Mouse (Mus musculus) adipocyte (in vitro differentiated cells): ENCODE results near the gene Fbln7.

Source experiments
- DNase-seq: peaks from one replicate; pipeline ENCODE4 v3.0.0-alpha.2; 2016; ENCODE audit warnings: low spot score

Gene Fbln7

DNA sequence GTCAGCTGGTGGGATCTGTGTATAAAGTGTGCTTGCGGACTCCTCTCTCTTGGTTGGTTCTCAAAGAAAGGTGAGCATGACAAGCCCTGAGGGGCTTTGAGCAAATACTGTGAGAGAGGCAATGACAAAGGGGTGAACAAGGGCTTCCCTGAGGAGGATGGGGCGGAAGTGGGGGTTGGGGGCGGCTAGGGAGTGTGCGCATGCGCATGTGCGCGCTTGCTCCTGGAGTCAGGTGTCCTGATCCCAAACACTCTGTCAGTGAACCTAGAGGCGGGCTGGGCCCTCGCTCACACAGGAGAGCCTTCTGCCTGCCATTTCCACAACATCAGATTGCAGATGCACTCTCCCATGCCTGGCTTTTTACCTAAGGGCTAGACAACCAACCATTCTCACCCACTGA is 9.5 kb downstream of the Fbln7 start:
- DNase-seq, result no peak

GRCm38 (mm10) chr2:128875526-128875925 is 12.7 kb downstream of the Fbln7 start:
- no peak for DNase-seq

DNA sequence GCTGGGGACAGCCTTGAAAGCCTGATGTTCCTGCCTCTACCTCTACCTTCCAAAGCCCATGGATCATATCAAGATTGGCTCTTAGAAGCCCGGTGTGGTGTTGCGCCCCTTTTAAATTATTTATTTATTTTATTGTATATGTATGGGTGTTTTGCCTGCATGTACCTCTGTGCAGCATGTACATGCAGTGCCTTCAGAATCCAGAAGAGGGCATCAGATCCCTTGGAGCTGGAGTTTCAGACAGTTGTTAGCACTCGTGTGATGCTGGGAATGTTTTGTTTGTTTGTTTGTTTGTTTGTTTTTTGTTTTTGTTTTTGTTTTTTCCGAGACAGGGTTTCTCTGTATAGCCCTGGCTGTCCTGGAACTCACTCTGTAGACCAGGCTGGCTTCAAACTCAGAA is 18.5 kb downstream of the Fbln7 start:
- no peak for DNase-seq

GRCm38 (mm10) chr2:128885225-128885811 is 22.5 kb downstream of the Fbln7 start:
- peak; percentile 49 for DNase-seq

GRCm38 (mm10) chr2:128887866-128888550 is 25.2 kb downstream of the Fbln7 start:
- no peak for DNase-seq

DNA sequence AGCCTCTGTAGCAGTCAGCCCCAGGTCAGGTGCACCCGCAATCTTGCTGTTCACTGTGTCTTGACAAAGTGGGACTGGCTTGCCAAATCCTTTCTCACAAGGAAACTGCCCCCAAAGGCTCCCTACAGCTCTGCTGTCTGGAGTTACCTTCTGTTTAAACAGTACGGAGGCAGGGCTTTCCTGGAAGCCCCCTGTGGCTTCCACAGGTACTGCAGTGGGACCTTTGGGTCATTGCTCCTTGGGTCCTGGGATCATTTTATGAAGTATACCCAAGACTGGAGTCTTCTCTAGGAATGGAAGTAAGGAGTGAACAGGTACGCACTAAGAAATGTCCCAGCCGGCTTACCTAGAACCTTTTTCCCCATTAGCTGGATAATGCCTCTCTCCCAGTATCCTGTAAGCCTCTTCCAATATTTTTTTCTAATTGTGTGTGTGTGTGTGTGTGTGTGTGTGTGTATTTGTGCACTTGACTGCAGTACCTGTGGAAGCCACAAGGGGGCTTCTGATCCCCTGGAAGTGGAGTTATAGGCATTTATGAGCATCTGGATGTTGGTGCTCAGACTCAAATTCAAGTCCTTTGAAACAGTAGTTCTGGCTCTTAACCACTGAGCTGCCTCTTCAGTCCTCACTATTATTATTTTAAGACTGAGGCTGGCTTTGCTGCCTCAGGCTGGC is 28.0 kb downstream of the Fbln7 start:
- DNase-seq, result no peak

- DNase-seq, result no peak
Measured at GRCm38 (mm10) chr2:128892180-128892721, 29.5 kb downstream of the Fbln7 start.

GRCm38 (mm10) chr2:128902843-128903242 is 40.1 kb downstream of the Fbln7 start:
- no peak for DNase-seq

DNA sequence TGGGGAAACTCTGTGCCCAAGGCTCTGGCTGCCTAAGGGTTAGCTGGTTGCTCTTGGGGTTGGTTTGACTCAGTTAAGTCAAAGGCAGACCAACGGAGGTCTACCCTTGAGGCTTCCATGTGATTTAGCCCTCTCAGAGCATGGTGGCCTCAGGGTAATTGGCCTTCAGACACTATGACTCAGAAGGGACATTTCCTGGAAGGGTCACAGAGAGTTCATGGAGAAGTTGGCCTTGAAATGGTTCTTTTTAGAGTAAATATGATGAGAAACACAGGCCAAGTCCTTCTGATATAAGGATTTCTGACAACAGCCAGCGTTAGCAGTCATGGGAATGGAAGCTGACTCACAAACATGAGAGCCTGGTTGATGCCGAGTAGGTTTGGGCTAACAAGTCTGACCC is 40.9 kb downstream of the Fbln7 start:
- peak; percentile 41 for DNase-seq

DNA sequence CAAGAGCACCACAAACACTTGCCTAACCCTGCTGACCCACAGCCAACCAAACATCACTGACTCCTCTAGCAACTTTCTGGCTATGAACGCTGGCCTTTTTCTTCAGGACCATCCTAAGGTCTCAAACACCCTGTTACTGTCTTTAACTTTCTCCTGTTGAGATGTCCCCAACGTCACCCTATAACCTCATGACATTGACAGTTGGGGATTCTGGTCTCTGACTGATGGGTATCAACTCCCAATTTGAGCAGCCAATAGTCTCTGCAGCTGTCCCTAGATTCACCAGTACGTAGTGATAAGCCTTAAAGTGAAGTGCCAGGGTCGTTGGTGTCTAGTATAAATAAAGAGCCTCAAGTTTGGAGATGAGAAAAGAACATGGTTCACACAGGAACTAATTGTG is 52.2 kb downstream of the Fbln7 start:
- no peak for DNase-seq

- no peak for DNase-seq
Measured at GRCm38 (mm10) chr2:128916528-128916927, 53.7 kb downstream of the Fbln7 start.

- no peak for DNase-seq
Measured at GRCm38 (mm10) chr2:128924799-128925198, 62.0 kb downstream of the Fbln7 start.

DNA sequence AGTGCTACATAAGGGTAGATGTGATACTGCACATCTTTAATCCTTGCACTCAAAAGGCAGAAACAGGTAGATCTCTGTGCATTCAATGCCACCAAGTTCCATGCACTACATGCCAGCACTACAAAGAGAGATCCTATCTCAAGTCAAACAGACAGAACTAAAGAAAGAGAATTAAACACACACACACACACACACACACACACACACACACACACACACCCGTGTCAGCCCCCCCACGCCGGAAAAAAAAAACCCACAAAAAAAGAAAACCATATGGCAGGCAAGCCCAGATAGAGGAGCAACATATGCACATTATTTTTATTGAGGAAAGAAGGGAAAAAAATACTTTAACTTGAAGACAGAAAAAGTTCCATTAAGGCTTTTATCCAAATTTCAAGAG is 65.7 kb downstream of the Fbln7 start:
- no peak for DNase-seq

DNA sequence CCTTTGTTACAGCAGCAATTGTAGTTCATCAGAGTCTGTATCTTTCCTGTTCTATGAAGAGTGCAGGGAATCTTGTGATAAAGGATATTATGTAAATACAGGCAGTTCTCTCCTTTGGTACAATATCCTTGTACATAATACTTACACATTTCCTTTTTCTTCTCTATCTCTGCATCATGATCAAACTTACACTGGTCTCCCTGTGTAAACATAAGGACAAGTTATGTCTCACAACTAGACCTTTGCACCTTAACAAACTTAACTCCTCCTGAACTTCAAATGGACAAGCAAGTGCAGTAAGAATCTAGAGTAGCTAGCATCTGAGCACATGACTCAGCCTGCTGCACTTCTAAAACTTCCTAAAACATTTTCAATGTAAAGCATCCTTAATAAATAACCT is 67.9 kb downstream of the Fbln7 start:
- DNase-seq, result no peak

- DNase-seq, result peak; percentile 58
Measured at GRCm38 (mm10) chr2:128936256-128936655, 73.5 kb downstream of the Fbln7 start.

DNA sequence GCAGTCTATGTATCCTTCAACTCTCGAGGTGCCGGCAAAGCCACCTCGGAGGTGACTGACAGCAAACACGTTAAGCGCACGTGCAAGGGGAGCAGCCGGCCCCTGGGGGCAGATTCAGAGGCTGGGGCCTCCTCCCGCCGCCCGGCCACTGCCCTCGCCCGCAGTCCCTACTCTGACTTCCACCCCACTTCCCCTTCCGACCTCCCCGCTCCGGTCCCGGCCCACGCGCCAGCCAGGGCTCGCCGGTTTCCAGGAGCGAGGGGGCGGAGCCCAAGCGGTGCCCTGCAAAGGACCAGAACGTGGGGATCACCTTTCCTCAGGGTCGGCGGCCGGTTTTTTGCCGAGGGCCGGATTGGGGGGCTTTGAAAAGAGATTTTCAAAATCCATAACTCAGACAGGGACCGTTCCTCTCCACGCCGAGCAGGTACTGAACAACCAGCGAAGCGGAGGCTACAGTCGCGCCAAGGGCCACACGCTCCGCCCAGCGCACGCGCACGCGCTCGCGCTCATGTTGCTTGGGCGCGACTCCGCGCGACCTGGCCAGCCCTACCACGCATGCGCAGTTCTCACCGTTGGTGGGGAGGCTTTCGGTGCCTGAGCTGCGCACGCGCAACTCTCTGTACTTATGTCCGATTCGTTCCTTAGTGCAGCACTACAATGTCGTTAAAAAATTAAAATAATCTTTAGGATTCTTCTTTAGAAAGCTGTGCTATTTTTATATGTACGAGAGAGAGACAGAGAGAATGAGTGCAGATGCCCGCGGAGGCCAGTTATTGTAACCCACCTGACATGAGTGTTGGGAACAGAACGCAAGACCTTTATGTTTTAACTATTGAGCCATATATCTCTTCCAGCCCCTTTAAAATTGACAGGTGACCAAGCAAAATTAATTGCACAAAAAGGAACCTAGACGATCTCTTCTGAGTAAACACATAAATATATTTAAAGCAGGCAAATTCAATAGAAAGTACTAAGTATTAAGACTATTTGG is 81.1 kb downstream of the Fbln7 start, which contains the start of gene Zc3h8:
Gene Zc3h8 (minus strand): TSS at position 540 of the 991 bp plus-strand sequence.
- peak; percentile 98 for DNase-seq
